Mouse (Mus musculus) megakaryocyte, embryonic 14.5 days (primary cell): ENCODE data around the gene Ano3.

Source experiments
- FLI1 ChIP-seq: IDR thresholded peaks from 2 replicates; pipeline ENCODE4 v1.6.1; 2012; ENCODE audit warnings: low read length, inconsistent platforms, mixed read lengths
- GATA1 ChIP-seq: IDR thresholded peaks from 3 replicates; pipeline ENCODE4 v1.6.1; 2012; ENCODE audit warnings: mixed read lengths, low read length, inconsistent platforms, borderline replicate concordance

DNA sequence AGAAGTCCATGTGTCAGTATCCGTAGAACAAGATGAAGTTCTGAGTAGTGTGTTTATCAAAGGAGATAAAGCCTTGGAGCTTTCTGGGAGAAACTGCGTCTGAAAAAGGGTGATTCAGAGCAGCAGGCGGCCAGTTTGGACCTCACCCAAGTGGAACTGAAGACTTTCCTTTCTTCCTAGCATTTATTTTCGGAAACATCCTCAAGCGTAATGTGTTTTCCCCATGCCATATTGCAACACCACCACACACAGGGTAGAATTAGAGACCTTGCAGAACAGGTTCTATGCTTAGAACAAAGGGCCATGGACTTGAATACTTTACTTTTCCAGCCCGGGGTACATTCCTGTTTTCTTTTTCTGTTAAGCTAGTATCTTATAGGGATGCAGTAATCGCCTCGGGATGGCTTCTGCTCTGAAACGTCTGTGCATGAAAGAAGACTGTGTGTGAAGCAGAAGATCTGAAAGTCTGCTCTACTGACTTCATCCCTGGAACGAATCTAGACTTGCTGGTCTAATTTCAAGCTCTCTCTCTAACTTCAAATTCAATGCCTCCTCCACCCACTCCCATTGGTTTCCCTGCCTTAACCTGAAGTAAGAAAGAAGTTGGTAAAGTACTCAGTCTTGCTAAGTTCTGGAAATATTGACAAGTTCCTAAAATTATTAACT lies 240.5 kb downstream of the Ano3 start:
- TF ChIP-seq GATA1 (no peak), FLI1 (no peak)
